ENCODE assay signal across 14 mouse cellular contexts in the genomic region with DNA sequence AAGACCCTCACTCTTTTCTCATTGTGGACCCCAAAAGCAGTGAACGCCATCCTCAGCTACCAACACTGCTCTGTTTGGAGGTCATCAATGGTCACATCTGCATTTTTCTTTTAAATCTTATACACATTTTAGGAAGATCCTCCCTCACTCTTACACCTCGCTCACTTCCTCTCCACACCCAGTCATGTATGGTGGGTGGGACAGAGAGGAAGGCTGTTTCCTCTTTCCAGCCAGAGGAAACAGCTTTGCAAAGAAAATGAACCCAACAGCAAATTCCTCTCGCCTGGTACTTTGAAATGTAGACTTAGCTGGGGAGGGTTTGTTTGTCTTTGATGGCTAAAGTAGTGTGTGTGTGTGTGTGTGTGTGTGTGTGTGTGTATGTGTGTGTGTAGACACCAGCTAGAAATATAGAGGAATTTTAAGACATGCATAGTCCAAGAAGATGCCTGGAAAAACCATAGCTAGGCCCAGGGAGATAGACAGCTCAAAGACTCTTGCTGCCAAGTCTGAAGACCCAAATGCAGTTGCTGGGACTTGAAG. TPM values are rescaled to one million over a fixed set of nuclear protein-coding genes. Genes with fewer than 3 reads are reported as not detected.
DNase-seq lines count a peak whose midpoint lies in the region; ATAC-seq and TF ChIP-seq lines count a peak whose summit lies in the region.
"Had no signal": no experiment of that assay in that cellular context is flagged by ENCODE, and none has a peak within 500 bp of the region (broad histone marks: within the 10 kb centered on the region; RNA-seq: fewer than 3 reads in every experiment).

No protein-coding gene starts in this region.

- H3K27me3 ChIP-seq in heart, embryonic 16.5 days (ENCODE audit: control insufficient read depth, insufficient read depth, low read length), result no peaks in the 10 kb centered on the region
- no peaks in the 10 kb centered on the region for H3K27me3 ChIP-seq in liver, postnatal 0 days (ENCODE audit: insufficient read depth, low read length)
- H3K27me3 ChIP-seq: hindbrain, embryonic 15.5 days; megakaryocyte, embryonic 14.5 days had no signal

- no peaks in the 10 kb centered on the region for H3K9me3 ChIP-seq in heart, embryonic 16.5 days (replicated peaks; ENCODE audit: control insufficient read depth, low read length)
- H3K9me3 ChIP-seq in liver, postnatal 0 days (ENCODE audit: low read length), result no peaks in the 10 kb centered on the region
- H3K9me3 ChIP-seq: hindbrain, embryonic 15.5 days had no signal

- peak overlapping the region; percentile 57; the same call in 1 of the 2 replicates for H3K27ac ChIP-seq in heart, embryonic 16.5 days (ENCODE audit: low read length)
- H3K27ac ChIP-seq in liver, postnatal 0 days (ENCODE audit: low read depth), result peak overlapping the region; percentile 30; the same call in 1 of the 2 replicates
- H3K27ac ChIP-seq: hindbrain, embryonic 15.5 days had no signal

- no peak for DNase-seq in heart, postnatal 25 days (ENCODE audit: low spot score)
- DNase-seq in lung, postnatal 10 days, result peak; percentile 34
- DNase-seq in lung, adult 2 months, result no peak
- no peak for DNase-seq in liver, postnatal 0 days
- DNase-seq in yolk sac, embryonic 10.5 days (ENCODE audit: low spot score), result peak; percentile 75
- no peak for DNase-seq in cerebellum, adult 9-11 months
- no peak for DNase-seq in cerebellum, adult 8-10 months
- DNase-seq: adrenal gland, postnatal 36 days; cerebellum, adult 9-10 months had no signal

- TF ChIP-seq EP300 in liver, postnatal 0 days (IDR thresholded peaks at IDR 0.05; ENCODE audit: low read depth), result no peak

- no peak overlapping the region for H3K4me3 ChIP-seq in heart, embryonic 16.5 days (ENCODE audit: low read length)
- H3K4me3 ChIP-seq in lung, adult 2 months (replicated peaks; ENCODE audit: extremely low read depth, low read depth, low read length), result no peak overlapping the region
- H3K4me3 ChIP-seq in liver, postnatal 0 days (ENCODE audit: low read depth, low read length), result no peak overlapping the region
- H3K4me3 ChIP-seq: hindbrain, embryonic 15.5 days; megakaryocyte, embryonic 14.5 days; myocyte had no signal

- no peak overlapping the region for H3K4me2 ChIP-seq in heart, embryonic 16.5 days (ENCODE audit: low read depth, low read length)
- H3K4me2 ChIP-seq in liver, postnatal 0 days (ENCODE audit: low read depth, low read length), result no peak overlapping the region
- H3K4me2 ChIP-seq: hindbrain, embryonic 15.5 days had no signal

- peaks cover 6% of the 10 kb centered on the region for H3K4me1 ChIP-seq in heart, embryonic 16.5 days (ENCODE audit: control insufficient read depth, insufficient read depth, low read length)
- peaks cover 3% of the 10 kb centered on the region; the same call in 1 of the 2 replicates for H3K4me1 ChIP-seq in lung, adult 2 months (ENCODE audit: control insufficient read depth, insufficient read depth, low read length)
- H3K4me1 ChIP-seq in liver, postnatal 0 days (ENCODE audit: insufficient read depth), result peaks cover 23% of the 10 kb centered on the region
- H3K4me1 ChIP-seq: hindbrain, embryonic 15.5 days had no signal

- WGBS in heart, embryonic 16.5 days, result 57% methylated on average over 3 of the region's 3 CpGs
- 41% methylated on average over 3 of the region's 3 CpGs for WGBS in lung, adult 2 months
- WGBS in liver, postnatal 0 days (ENCODE audit: insufficient replicate concordance), result 31% methylated on average over 3 of the region's 3 CpGs

- H3K36me3 ChIP-seq in heart, embryonic 16.5 days (ENCODE audit: control insufficient read depth, insufficient read depth), result no peaks in the 10 kb centered on the region
- H3K36me3 ChIP-seq in liver, postnatal 0 days (replicated peaks; ENCODE audit: insufficient read depth, low read length), result no peaks in the 10 kb centered on the region
- H3K36me3 ChIP-seq: hindbrain, embryonic 15.5 days had no signal

- no peak for TF ChIP-seq CTCF in lung, adult 2 months (IDR thresholded peaks at IDR 0.05; ENCODE audit: insufficient read depth, low read length)
- no peak for TF ChIP-seq CTCF in liver, postnatal 0 days (IDR thresholded peaks at IDR 0.05; ENCODE audit: low read depth)

- H3K9ac ChIP-seq in heart, embryonic 16.5 days (ENCODE audit: low read length), result no peak overlapping the region
- no peak overlapping the region for H3K9ac ChIP-seq in liver, postnatal 0 days (replicated peaks)
- H3K9ac ChIP-seq: hindbrain, embryonic 15.5 days had no signal

- ATAC-seq in heart, embryonic 16.5 days (replicated peaks; ENCODE audit: extremely low read depth, insufficient read depth, low FRiP score), result no peak
- peak; percentile 32 for ATAC-seq in liver, postnatal 0 days
- ATAC-seq: forebrain, embryonic 14.5 days had no signal

- intact Hi-C loops in heart, postnatal 25 days (cut with DNase I), result no loop called here

- no peak for TF ChIP-seq POLR2A in lung, adult 2 months (IDR thresholded peaks at IDR 0.05; ENCODE audit: borderline replicate concordance, extremely low read depth, low read depth, low read length)

RNA-seq across cellular contexts. Expression of a gene that starts 33.2 kb away (rescaled TPM):
- polyA plus RNA-seq in heart, embryonic 16.5 days (2015; fragmentation: Nextera tagmentation; extraction: Ambion mirVana), result 19.4 and 20.9 TPM in 2 replicates
- total RNA-seq in heart, postnatal 25 days (2021), result 10 to 100 TPM; 30.9 to 33.2 TPM
- polyA plus RNA-seq in lung, adult 2 months (2012; rRNA removed), result 26.7 and 31.4 TPM in 2 replicates
- polyA plus RNA-seq in liver, postnatal 0 days (2015; fragmentation: Nextera tagmentation; extraction: Ambion mirVana), result 13.1 and 13.5 TPM in 2 replicates

Comparison
In these comparisons a context has a peak if more than half of its experiments do, and no peak if none do; other contexts are left out.
1. DNase-seq: peak in lung, postnatal 10 days (single experiment) and yolk sac, embryonic 10.5 days (single experiment); none in heart, postnatal 25 days (single experiment), lung, adult 2 months (single experiment), liver, postnatal 0 days (single experiment), cerebellum, adult 9-11 months (single experiment) and cerebellum, adult 8-10 months (single experiment).